Mouse (Mus musculus) c-Kit-positive CD71-positive TER-119-negative erythroid progenitor cells, embryonic 14.5 days (primary cell): Measurements from ENCODE around the gene Psmc6.
A peak's percentile ranks its signal among the peaks of the same experiment; 100 is the strongest.

Experiments used
- DNase-seq: peaks from one replicate; pipeline ENCODE4 v3.0.0-alpha.2; 2013; ENCODE audit warnings: low read depth

Psmc6 gene

GRCm38 (mm10) chr14:45350931-45351859 lies 21.6 kb downstream of the Psmc6 start, which contains the start of gene Styx:
Gene Styx, plus strand, starts transcription at chr14:45351093.
- DNase-seq = peak; percentile 85

- DNase-seq = no peak
Observed at GRCm38 (mm10) chr14:45364211-45365195, 34.9 kb downstream of the Psmc6 start.

GRCm38 (mm10) chr14:45365196-45365587 lies 35.6 kb downstream of the Psmc6 start:
- no peak for DNase-seq

- DNase-seq = no peak
Observed at GRCm38 (mm10) chr14:45378771-45379170, 49.2 kb downstream of the Psmc6 start.

GRCm38 (mm10) chr14:45380756-45381155 lies 51.2 kb downstream of the Psmc6 start:
- DNase-seq = no peak

GRCm38 (mm10) chr14:45382912-45383311 lies 53.3 kb downstream of the Psmc6 start:
- no peak for DNase-seq

GRCm38 (mm10) chr14:45385596-45385995 lies 56.0 kb downstream of the Psmc6 start:
- no peak for DNase-seq

- DNase-seq = peak; percentile 11
Observed at GRCm38 (mm10) chr14:45387480-45387879, 57.9 kb downstream of the Psmc6 start.

- peak; percentile 46 for DNase-seq
Observed at GRCm38 (mm10) chr14:45388345-45389181, 59.0 kb downstream of the Psmc6 start.

- DNase-seq = no peak
Observed at GRCm38 (mm10) chr14:45389194-45389593, 59.6 kb downstream of the Psmc6 start.
